Mouse (Mus musculus) WW6 (cell line): ENCODE results near the gene Spns3.

Source experiments
- DNase-seq: peaks from one replicate; pipeline ENCODE4 v3.0.0-alpha.2; 2013; ENCODE audit warnings: low read depth, low spot score

Spns3 gene

GRCm38 (mm10) chr11:72550134-72550988, at the start of gene Spns3:
TSS of gene Spns3 (minus strand) at chr11:72550506.
- no peak for DNase-seq

GRCm38 (mm10) chr11:72597780-72598179, 47.5 kb upstream of the Spns3 start:
- DNase-seq, result no peak

- no peak for DNase-seq
Observed at GRCm38 (mm10) chr11:72595010-72595737, 44.9 kb upstream of the Spns3 start.

GRCm38 (mm10) chr11:72587537-72588233, 37.4 kb upstream of the Spns3 start:
- DNase-seq, result no peak

- DNase-seq, result no peak
Observed at GRCm38 (mm10) chr11:72586570-72586969, 36.3 kb upstream of the Spns3 start.

GRCm38 (mm10) chr11:72583092-72583491, 32.8 kb upstream of the Spns3 start:
- no peak for DNase-seq

- no peak for DNase-seq
Observed at GRCm38 (mm10) chr11:72582448-72582705, 32.1 kb upstream of the Spns3 start.

GRCm38 (mm10) chr11:72581609-72582447, 31.5 kb upstream of the Spns3 start:
- no peak for DNase-seq

- DNase-seq, result no peak
Observed at GRCm38 (mm10) chr11:72578471-72578870, 28.2 kb upstream of the Spns3 start.

- DNase-seq, result no peak
Observed at GRCm38 (mm10) chr11:72576466-72577351, 26.4 kb upstream of the Spns3 start.

GRCm38 (mm10) chr11:72576111-72576465, 25.8 kb upstream of the Spns3 start:
- no peak for DNase-seq

- no peak for DNase-seq
Observed at GRCm38 (mm10) chr11:72573819-72574218, 23.5 kb upstream of the Spns3 start.

GRCm38 (mm10) chr11:72570319-72570979, 20.1 kb upstream of the Spns3 start:
- DNase-seq, result peak; percentile 77

- DNase-seq, result no peak
Observed at GRCm38 (mm10) chr11:72569671-72570318, 19.5 kb upstream of the Spns3 start.

- DNase-seq, result peak; percentile 64
Observed at GRCm38 (mm10) chr11:72569051-72569450, 18.7 kb upstream of the Spns3 start.

GRCm38 (mm10) chr11:72566816-72567338, 16.6 kb upstream of the Spns3 start:
- DNase-seq, result no peak

GRCm38 (mm10) chr11:72566304-72566703, 16.0 kb upstream of the Spns3 start:
- no peak for DNase-seq

GRCm38 (mm10) chr11:72564232-72564807, 14.0 kb upstream of the Spns3 start:
- DNase-seq, result no peak

- DNase-seq, result no peak
Observed at GRCm38 (mm10) chr11:72560661-72561060, 10.4 kb upstream of the Spns3 start.
